Comparison of ENCODE assay signal across 20 mouse cellular contexts in genomic region chr12:97501441-97501840, GRCm38 (mm10).
DNase-seq lines count a peak whose midpoint lies in the region; ATAC-seq and TF ChIP-seq lines count a peak whose summit lies in the region.
"Had no signal": no experiment of that assay in that cellular context is flagged by ENCODE, and none has a peak within 500 bp of the region (broad histone marks: within the 10 kb centered on the region; RNA-seq: fewer than 3 reads in every experiment).

No protein-coding gene starts in this region.

- peak overlapping the region; percentile 60 for H3K27ac ChIP-seq in left cerebral cortex, adult 2 months
- no peak overlapping the region for H3K27ac ChIP-seq in stomach, postnatal 0 days (replicated peaks)
- H3K27ac ChIP-seq in midbrain, embryonic 13.5 days = no peak overlapping the region
- no peak overlapping the region for H3K27ac ChIP-seq in heart, embryonic 12.5 days (ENCODE audit: poor library complexity, severe bottlenecking)
- H3K27ac ChIP-seq: embryonic facial prominence, embryonic 10.5 days; forebrain, embryonic 15.5 days; heart, embryonic 13.5 days; hindbrain, embryonic 12.5 days; macrophage; midbrain, embryonic 10.5 days had no signal

- no peak overlapping the region for H3K4me2 ChIP-seq in stomach, postnatal 0 days (replicated peaks; ENCODE audit: low read depth)
- no peak overlapping the region for H3K4me2 ChIP-seq in midbrain, embryonic 13.5 days (replicated peaks)
- no peak overlapping the region for H3K4me2 ChIP-seq in heart, embryonic 12.5 days
- H3K4me2 ChIP-seq: forebrain, embryonic 15.5 days; heart, embryonic 13.5 days; hindbrain, embryonic 12.5 days had no signal

- no peak for TF ChIP-seq EP300 in stomach, postnatal 0 days (optimal IDR thresholded peaks at IDR 0.05)

- no peak for TF ChIP-seq CTCF in left cerebral cortex, adult 2 months (IDR thresholded peaks at IDR 0.05)
- no peak for TF ChIP-seq CTCF in stomach, postnatal 0 days (IDR thresholded peaks at IDR 0.05; ENCODE audit: low read depth)

- H3K27me3 ChIP-seq in stomach, postnatal 0 days (ENCODE audit: control insufficient read depth, insufficient read depth, low read length) = no peaks in the 10 kb centered on the region
- H3K27me3 ChIP-seq in midbrain, embryonic 13.5 days = no peaks in the 10 kb centered on the region
- H3K27me3 ChIP-seq in heart, embryonic 12.5 days (replicated peaks) = no peaks in the 10 kb centered on the region
- H3K27me3 ChIP-seq: forebrain, embryonic 15.5 days; heart, embryonic 13.5 days; hindbrain, embryonic 12.5 days had no signal

- no peak overlapping the region for H3K4me3 ChIP-seq in left cerebral cortex, adult 2 months
- no peak overlapping the region for H3K4me3 ChIP-seq in stomach, postnatal 0 days (ENCODE audit: low read depth, low read length)
- H3K4me3 ChIP-seq in midbrain, embryonic 13.5 days (replicated peaks) = no peak overlapping the region
- no peak overlapping the region for H3K4me3 ChIP-seq in heart, embryonic 12.5 days
- H3K4me3 ChIP-seq: embryonic facial prominence, embryonic 10.5 days; forebrain, embryonic 15.5 days; heart, embryonic 13.5 days; hindbrain, embryonic 12.5 days; midbrain, embryonic 10.5 days had no signal

- H3K4me1 ChIP-seq in stomach, postnatal 0 days (replicated peaks; ENCODE audit: control insufficient read depth, insufficient read depth) = no peaks in the 10 kb centered on the region
- H3K4me1 ChIP-seq in midbrain, embryonic 13.5 days (replicated peaks) = no peaks in the 10 kb centered on the region
- H3K4me1 ChIP-seq in heart, embryonic 12.5 days (replicated peaks) = no peaks in the 10 kb centered on the region
- H3K4me1 ChIP-seq: embryonic facial prominence, embryonic 10.5 days; forebrain, embryonic 15.5 days; heart, embryonic 13.5 days; hindbrain, embryonic 12.5 days; midbrain, embryonic 10.5 days had no signal

- no peak overlapping the region for H3K9ac ChIP-seq in stomach, postnatal 0 days (ENCODE audit: low read length)
- H3K9ac ChIP-seq in midbrain, embryonic 13.5 days (replicated peaks) = no peak overlapping the region
- no peak overlapping the region for H3K9ac ChIP-seq in heart, embryonic 12.5 days
- H3K9ac ChIP-seq: forebrain, embryonic 15.5 days; heart, embryonic 13.5 days; hindbrain, embryonic 12.5 days had no signal

- H3K9me3 ChIP-seq in stomach, postnatal 0 days (ENCODE audit: control insufficient read depth, low read length) = no peaks in the 10 kb centered on the region
- no peaks in the 10 kb centered on the region for H3K9me3 ChIP-seq in midbrain, embryonic 13.5 days
- H3K9me3 ChIP-seq in heart, embryonic 12.5 days (replicated peaks) = no peaks in the 10 kb centered on the region
- H3K9me3 ChIP-seq: embryonic facial prominence, embryonic 10.5 days; forebrain, embryonic 15.5 days; heart, embryonic 13.5 days; hindbrain, embryonic 12.5 days; midbrain, embryonic 10.5 days had no signal

- intact Hi-C loops in left cerebral cortex, postnatal 4 days (cut with DNase I) = no loop called here
- intact Hi-C loops in left cerebral cortex, adult 2 months (cut with DNase I) = loop anchor here (1.0 to 10.0 kb wide), 4 partner anchors 14 to 287 kb away; no protein-coding TSS in a partner anchor

- no peaks in the 10 kb centered on the region for H3K36me3 ChIP-seq in stomach, postnatal 0 days (ENCODE audit: control insufficient read depth, insufficient read depth, low read length)
- no peaks in the 10 kb centered on the region for H3K36me3 ChIP-seq in midbrain, embryonic 13.5 days
- H3K36me3 ChIP-seq in heart, embryonic 12.5 days = no peaks in the 10 kb centered on the region
- H3K36me3 ChIP-seq: embryonic facial prominence, embryonic 10.5 days; forebrain, embryonic 15.5 days; heart, embryonic 13.5 days; hindbrain, embryonic 12.5 days; midbrain, embryonic 10.5 days had no signal

- ATAC-seq in frontal cortex, adult (ENCODE audit: low TSS enrichment) = peak; percentile 98
- ATAC-seq in stomach, postnatal 0 days (ENCODE audit: low FRiP score, low TSS enrichment) = no peak
- no peak for ATAC-seq in midbrain, embryonic 13.5 days
- no peak for ATAC-seq in heart, embryonic 12.5 days (ENCODE audit: insufficient number of reproducible peaks, low FRiP score)
- ATAC-seq: forebrain, embryonic 15.5 days; intestine, postnatal 0 days; Patski had no signal

- 75% methylated on average over 2 of the region's 2 CpGs for WGBS in stomach, postnatal 0 days
- 86% methylated on average over 2 of the region's 2 CpGs for WGBS in midbrain, embryonic 13.5 days
- 63% methylated on average over 2 of the region's 2 CpGs for WGBS in heart, embryonic 12.5 days

- DNase-seq in left cerebral cortex, adult 11 months (ENCODE audit: low spot score) = peak; percentile 55
- DNase-seq in left cerebral cortex, postnatal 4 days = no peak
- DNase-seq in left cerebral cortex, adult 2 months (ENCODE audit: extremely low spot score in 1 of 2, low spot score in 2 of 2) = peak in 1 of 2 experiments; percentile 34
- DNase-seq in right cerebral cortex, postnatal 25 days = peak; percentile 41
- DNase-seq in stomach, postnatal 0 days (ENCODE audit: low spot score) = no peak
- DNase-seq: cerebellum, adult 2 months; gastrocnemius, postnatal 10 days; heart, adult 11 months; heart, postnatal 14 days had no signal

Comparison
In these comparisons a context has a peak if more than half of its experiments do, and no peak if none do; other contexts are left out.
1. DNase-seq: peak in left cerebral cortex, adult 11 months (single experiment) and right cerebral cortex, postnatal 25 days (single experiment); none in left cerebral cortex, postnatal 4 days (single experiment) and stomach, postnatal 0 days (single experiment).